Mouse (Mus musculus): ENCODE measurements at regions not wholly inside any gene's neighbourhood (a gene's known extent, or its start where the extent isn't known, plus 50 kb on each side); places are given as distances from the start of the nearest gene placed in this dataset.

GRCm38 (mm10) chr4:75449478-75449877, 171.4 kb upstream of the Dmac1 start:
- TF ChIP-seq POLR2A (IDR thresholded peaks at IDR 0.05; ENCODE audit: insufficient read depth, low read depth, low read length), result no peak
- no peak for TF ChIP-seq CTCF (IDR thresholded peaks at IDR 0.05)
- TF ChIP-seq EP300 (IDR thresholded peaks at IDR 0.05; ENCODE audit: insufficient read depth, low read depth, low read length), result no peak
